Mouse (Mus musculus): ENCODE results near the gene Eomes.

- no peak for TF ChIP-seq CTCF (conservative IDR thresholded peaks at IDR 0.05; ENCODE audit: insufficient read depth, insufficient read length, low read depth, low read length)
- TF ChIP-seq POLR2A (IDR thresholded peaks at IDR 0.05; ENCODE audit: low read depth, low read length) = no peak
These were observed 9.6 kb downstream of the Eomes start for GRCm38 (mm10) chr9:118487636-118488035.

Data from kidney, adult 2 months (tissue).